Mouse (Mus musculus): ENCODE measurements around the gene Mug1.
"Not testable (repeated sequence)": the region's sequence is repeated elsewhere in the genome, so short reads cannot be mapped to it uniquely, and the experiment has no call there.

DNA sequence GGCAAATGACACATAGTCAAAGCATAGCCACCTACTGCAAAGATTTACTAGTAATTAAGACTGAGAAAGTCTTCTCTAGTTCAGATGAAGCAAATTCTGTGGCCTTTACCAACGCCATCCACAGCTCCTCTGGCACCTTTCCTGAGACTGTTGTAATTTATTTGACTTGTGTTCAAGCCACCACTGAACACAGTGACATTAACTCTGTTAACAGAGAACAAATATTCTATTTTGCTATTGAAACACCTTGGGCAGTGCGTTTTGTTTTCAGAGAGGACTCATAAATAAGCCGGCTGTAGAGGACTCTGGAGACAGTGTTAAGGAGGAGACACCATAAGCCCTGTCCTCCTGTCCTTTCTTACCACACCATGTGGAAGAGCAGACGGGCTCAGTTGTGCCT lies at the start of gene Mug1:
- not testable (repeated sequence) for TF ChIP-seq MYOD1 (IDR thresholded peaks at IDR 0.05; ENCODE audit: control insufficient read depth in 1 of 3, insufficient read length in 2 of 3, low read depth in 2 of 3); POLR2A (IDR thresholded peaks at IDR 0.05; ENCODE audit: insufficient read length, low read depth)
